25 mouse cellular contexts compared by ENCODE assay signal in the genomic region with DNA sequence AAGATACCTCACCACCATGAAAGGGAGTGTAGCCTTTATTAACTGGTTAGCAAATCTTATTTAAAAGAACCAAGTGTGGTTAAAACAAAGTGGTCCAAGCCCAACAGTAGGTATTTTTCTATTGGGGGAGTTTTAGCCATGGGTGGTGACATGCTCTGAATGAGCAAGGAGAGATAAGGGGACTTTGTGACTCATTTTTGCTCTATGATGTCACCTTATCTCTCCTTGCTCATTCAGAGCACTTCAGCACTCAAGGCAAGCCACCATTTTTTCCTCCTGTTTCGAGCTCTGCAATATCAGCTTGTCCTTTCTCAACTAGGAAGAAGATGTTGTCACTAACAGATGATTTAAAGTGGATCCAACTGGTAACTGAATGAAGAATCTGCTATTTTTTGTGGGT.
"Had no signal": no experiment of that assay in that cellular context is flagged by ENCODE, and none has a peak within 500 bp of the region (broad histone marks: within the 10 kb centered on the region; RNA-seq: fewer than 3 reads in every experiment).

No protein-coding gene starts in this region.

- H3K4me2 ChIP-seq: heart, embryonic 13.5 days; heart, embryonic 15.5 days; hindbrain, embryonic 13.5 days; hindbrain, embryonic 15.5 days; kidney, embryonic 15.5 days; limb, embryonic 12.5 days; liver, embryonic 11.5 days; liver, embryonic 13.5 days had no signal

- H3K4me1 ChIP-seq: hindbrain, embryonic 13.5 days; liver, embryonic 13.5 days had no signal

- H3K9ac ChIP-seq: heart, embryonic 13.5 days; heart, embryonic 15.5 days; hindbrain, embryonic 13.5 days; hindbrain, embryonic 15.5 days; kidney, embryonic 15.5 days; limb, embryonic 12.5 days; liver, embryonic 13.5 days had no signal

- H3K27me3 ChIP-seq: heart, embryonic 13.5 days; heart, embryonic 15.5 days; hindbrain, embryonic 13.5 days; hindbrain, embryonic 15.5 days; kidney, embryonic 15.5 days; limb, embryonic 12.5 days; liver, embryonic 13.5 days had no signal

- DNase-seq: gastrocnemius, postnatal 14 days; gastrocnemius, postnatal 36 days; heart, adult 11 months; heart, adult 2 months; heart, postnatal 14 days; heart, postnatal 36 days; kidney, adult 11 months; kidney, adult 2 months; kidney, adult 9 months; kidney, postnatal 14 days; kidney, postnatal 36 days; layer of hippocampus, adult 9-11 months; liver; liver, embryonic 13.5 days had no signal

- H3K36me3 ChIP-seq: heart, embryonic 13.5 days; heart, embryonic 15.5 days; hindbrain, embryonic 13.5 days; hindbrain, embryonic 15.5 days; kidney, embryonic 15.5 days; limb, embryonic 12.5 days; liver, embryonic 13.5 days had no signal

- H3K9me3 ChIP-seq: heart, embryonic 13.5 days; heart, embryonic 15.5 days; hindbrain, embryonic 13.5 days; hindbrain, embryonic 15.5 days; kidney, embryonic 15.5 days; limb, embryonic 12.5 days; liver, embryonic 13.5 days had no signal

- ATAC-seq: hindbrain, postnatal 0 days; intestine, embryonic 16.5 days had no signal

- H3K27ac ChIP-seq: heart, adult 2 months; heart, embryonic 13.5 days; heart, embryonic 15.5 days; hindbrain, embryonic 13.5 days; hindbrain, embryonic 15.5 days; hindbrain, postnatal 0 days; kidney, embryonic 15.5 days; kidney, postnatal 0 days; left cerebral cortex, adult 2 months; limb, embryonic 12.5 days; liver, embryonic 13.5 days had no signal

- H3K4me3 ChIP-seq: heart, adult 2 months; heart, embryonic 13.5 days; heart, embryonic 15.5 days; hindbrain, embryonic 13.5 days; hindbrain, embryonic 15.5 days; kidney, embryonic 15.5 days; left cerebral cortex, adult 2 months; limb, embryonic 12.5 days; liver, embryonic 13.5 days had no signal
